Mouse (Mus musculus): Measurements from ENCODE around the gene Trim25. TPM values are rescaled to one million over a fixed set of nuclear protein-coding genes. Genes with fewer than 3 reads are reported as not detected.

The Trim25 gene
- total and polyA plus RNA-seq, 3 experiments: 22.2 to 43.0 TPM; not detected in 1

- TF ChIP-seq ZMIZ1 (IDR thresholded peaks at IDR 0.05; ENCODE audit: low read depth, low read length): no peak
Observed at GRCm38 (mm10) chr11:89027955-89028361, 28.8 kb downstream of the Trim25 start (continued).

GRCm38 (mm10) chr11:89028871-89029405, 29.8 kb downstream of the Trim25 start:
- Histone ChIP-seq H3K27me3 (ENCODE audit: control insufficient read depth in 1 of 2, insufficient read depth in 2 of 2, low read length in 2 of 2) (no peaks in the 10 kb centered on the region), H3K36me3 (ENCODE audit: control insufficient read depth in 1 of 2, insufficient read depth in 2 of 2, low read length in 2 of 2) (peaks cover 0 to 15% of the 10 kb centered on the region in 2 experiments; a peak in 2 of 4 replicates), H3K4me1 (ENCODE audit: control insufficient read depth in 1 of 2, insufficient read depth in 2 of 2, low read length in 2 of 2) (peaks cover 8 to 19% of the 10 kb centered on the region in 2 experiments), H3K9me3 (replicated peaks; ENCODE audit: insufficient read depth, low read length) (no peaks in the 10 kb centered on the region), H3K79me2 (ENCODE audit: control insufficient read depth, insufficient read depth, low read length, poor library complexity) (no peaks in the 10 kb centered on the region), H3K4me3 (ENCODE audit: control insufficient read depth in 1 of 2, insufficient read depth in 1 of 2, low read depth in 2 of 2, low read length in 2 of 2) (peak overlapping the region in 1 of 2 experiments; percentile 2; a peak in 1 of 4 replicates), H3K9ac (ENCODE audit: control insufficient read depth, low read depth, low read length, poor library complexity, severe bottlenecking) (0 out of 2 replicates have a peak overlapping the region, but pooled peaks have one; percentile 7), H3K27ac (ENCODE audit: control insufficient read depth, low read depth, low read length) (peak overlapping the region; percentile 65)
- peak; percentile 90 for DNase-seq (ENCODE audit: low read depth, low spot score)
- 0 out of 2 replicates have a peak, but pooled peaks have one; percentile 33 for TF ChIP-seq HCFC1 (IDR thresholded peaks at IDR 0.05; ENCODE audit: low read depth, low read length)
- peak; percentile 43; the same call in 1 of the 2 replicates for TF ChIP-seq SIN3A (IDR thresholded peaks at IDR 0.05; ENCODE audit: low read length)
- no peak; the same call in 1 of the 2 replicates for TF ChIP-seq TCF12 (IDR thresholded peaks at IDR 0.05; ENCODE audit: low read depth, low read length)
- TF ChIP-seq EP300 (IDR thresholded peaks at IDR 0.05; ENCODE audit: low read depth in 1 of 2, low read length in 2 of 2): peak; percentile 10 to 43; a peak in 1 of 4 replicates
- TF ChIP-seq ETS1 (IDR thresholded peaks at IDR 0.05; ENCODE audit: low read depth, low read length): peak; percentile 50
- peak; percentile 46 for TF ChIP-seq TAL1 (IDR thresholded peaks at IDR 0.05; ENCODE audit: low read length)
- peak; percentile 59; the same call in 1 of the 2 replicates for TF ChIP-seq MAZ (IDR thresholded peaks at IDR 0.05; ENCODE audit: low read depth, low read length)
- TF ChIP-seq GATA1 (IDR thresholded peaks at IDR 0.05; ENCODE audit: low read depth, low read length): peak; percentile 78
- no peak for TF ChIP-seq USF2 (IDR thresholded peaks at IDR 0.05; ENCODE audit: borderline replicate concordance in 1 of 2, insufficient read depth in 1 of 2, low read depth in 1 of 2, low read length in 2 of 2)
- no peak for TF ChIP-seq NRF1 (IDR thresholded peaks at IDR 0.05; ENCODE audit: insufficient read depth, low read depth, low read length, poor library complexity, severe bottlenecking)

GRCm38 (mm10) chr11:89030552-89030951, 31.4 kb downstream of the Trim25 start:
- H3K4me3 ChIP-seq (ENCODE audit: control insufficient read depth in 1 of 2, insufficient read depth in 1 of 2, low read depth in 2 of 2, low read length in 2 of 2): no peak overlapping the region
- no peak for DNase-seq (ENCODE audit: low read depth, low spot score)
- H3K27ac ChIP-seq (ENCODE audit: control insufficient read depth, low read depth, low read length): no peak overlapping the region
- no peaks in the 10 kb centered on the region for H3K79me2 ChIP-seq (ENCODE audit: control insufficient read depth, insufficient read depth, low read length, poor library complexity)
- H3K4me1 ChIP-seq (ENCODE audit: control insufficient read depth in 1 of 2, insufficient read depth in 2 of 2, low read length in 2 of 2): peaks cover 8 to 16% of the 10 kb centered on the region in 2 experiments
- no peaks in the 10 kb centered on the region for H3K9me3 ChIP-seq (replicated peaks; ENCODE audit: insufficient read depth, low read length)
- no peak overlapping the region for H3K9ac ChIP-seq (ENCODE audit: control insufficient read depth, low read depth, low read length, poor library complexity, severe bottlenecking)
- peaks cover 0 to 12% of the 10 kb centered on the region in 2 experiments; a peak in 2 of 4 replicates for H3K36me3 ChIP-seq (ENCODE audit: control insufficient read depth in 1 of 2, insufficient read depth in 2 of 2, low read length in 2 of 2)
- no peaks in the 10 kb centered on the region for H3K27me3 ChIP-seq (ENCODE audit: control insufficient read depth in 1 of 2, insufficient read depth in 2 of 2, low read length in 2 of 2)
- TF ChIP-seq SIN3A (IDR thresholded peaks at IDR 0.05; ENCODE audit: low read length): no peak
- no peak for TF ChIP-seq SMC3 (IDR thresholded peaks at IDR 0.05; ENCODE audit: low read depth, low read length)
- TF ChIP-seq EP300 (IDR thresholded peaks at IDR 0.05; ENCODE audit: low read depth in 1 of 2, low read length in 2 of 2): no peak
- TF ChIP-seq MXI1 (IDR thresholded peaks at IDR 0.05; ENCODE audit: low read depth, low read length): no peak
- TF ChIP-seq CTCF (IDR thresholded peaks at IDR 0.05 in 2 of 3, conservative IDR thresholded peaks at IDR 0.05 in 1 of 3; ENCODE audit: control insufficient read depth in 1 of 3, insufficient read depth in 1 of 3, low read depth in 2 of 3, low read length in 3 of 3, poor library complexity in 1 of 3, severe bottlenecking in 1 of 3): no peak
- TF ChIP-seq BHLHE40 (IDR thresholded peaks at IDR 0.05; ENCODE audit: borderline replicate concordance, low read depth, low read length): no peak
